Mouse (Mus musculus): ENCODE data around the gene Cpt1b.

- no peak for TF ChIP-seq CTCF (IDR thresholded peaks at IDR 0.05)
- no peak for TF ChIP-seq EP300 (IDR thresholded peaks at IDR 0.05)
Observed at GRCm38 (mm10) chr15:89474596-89475292, 49.1 kb upstream of the Cpt1b start.

Data from lung, postnatal 0 days (tissue).